Mouse (Mus musculus) G1E (cell line): Measurements from ENCODE around the gene Mmadhc. TPM values are rescaled to one million over a fixed set of nuclear protein-coding genes. Genes with fewer than 3 reads are reported as not detected.
A peak's percentile ranks its signal among the peaks of the same experiment; 100 is the strongest.

Experiments used
- ATAC-seq: 2 replicates; pipeline ENCODE4 v1.8.0; 2016; ENCODE audit warnings: mild to moderate bottlenecking; ENCODE audit not compliant: insufficient number of reproducible peaks, poor library complexity, low FRiP score, severe bottlenecking; ENCODE audit errors: extremely low read depth
- DNase-seq: peaks from one replicate; pipeline ENCODE4 v3.0.0; 2012; ENCODE audit warnings: low spot score
- H3K27me3 ChIP-seq: 2 replicates; pipeline ENCODE4 v1.6.1; 2012; ENCODE audit warnings: mild to moderate bottlenecking, low read length, inconsistent platforms; ENCODE audit not compliant: insufficient read depth
- H3K36me3 ChIP-seq: replicated peaks from 2 replicates; pipeline ENCODE3; 2012; ENCODE audit warnings: mild to moderate bottlenecking, inconsistent platforms
- H3K4me1 ChIP-seq: 2 replicates; pipeline ENCODE4 v1.6.1; 2012; ENCODE audit warnings: low read depth, low read length, inconsistent platforms, mixed read lengths; ENCODE audit not compliant: insufficient read depth
- H3K4me3 ChIP-seq: 2 replicates; pipeline ENCODE4 v1.5.1; 2012; ENCODE audit warnings: low read depth, mild to moderate bottlenecking, inconsistent platforms, low read length, moderate library complexity, mixed read lengths
- H3K9me3 ChIP-seq: replicated peaks from 2 replicates; pipeline ENCODE4 v1.6.1; 2012; ENCODE audit warnings: inconsistent platforms
- CTCF ChIP-seq: IDR thresholded peaks from 2 replicates; pipeline ENCODE4 v1.5.1; 2012; ENCODE audit warnings: low read depth, low read length, inconsistent platforms, mixed read lengths
- GATA1 ChIP-seq: IDR thresholded peaks from 2 replicates; pipeline ENCODE4 v1.6.1; 2012; ENCODE audit warnings: borderline replicate concordance, low read length, inconsistent platforms, mixed read lengths
- GATA2 ChIP-seq: IDR thresholded peaks from 2 replicates; pipeline ENCODE4 v1.6.1; 2012; ENCODE audit warnings: low read depth, low read length, inconsistent platforms, borderline replicate concordance
- POLR2AphosphoS5 ChIP-seq: IDR thresholded peaks from 2 replicates; pipeline ENCODE4 v1.6.1; 2012; ENCODE audit warnings: low read depth, low read length, inconsistent platforms; ENCODE audit not compliant: insufficient replicate concordance
- TAL1 ChIP-seq: conservative IDR thresholded peaks from 2 replicates; pipeline ENCODE4 v1.6.1; 2012; ENCODE audit warnings: low read depth, low read length, inconsistent platforms, mixed read lengths
- polyA plus RNA-seq: library from polyadenylated mRNA; stranded (reverse); fragments of >175 nt; gene quantifications from 2 replicates; pipeline ENCODE4 v1.2.3, GENCODE M21; 2012
- total RNA-seq, 2 experiments: library from RNA; stranded (forward) in 1 of 2; stranded (reverse) in 1 of 2; fragments of 200-1000 nt in 1 of 2; fragments of >200 nt in 1 of 2; fragmentation: Nextera tagmentation in 1 of 2; gene quantifications; 2 replicates each; pipeline ENCODE4 v1.2.3; 2014 to 2017

Mmadhc gene
- total RNA-seq (2014; fragmentation: Nextera tagmentation) (83.6 and 102 TPM in 2 replicates), total RNA-seq (2017) (91.2 and 95.7 TPM in 2 replicates), polyA plus RNA-seq (21.0 and 22.4 TPM in 2 replicates)

DNA sequence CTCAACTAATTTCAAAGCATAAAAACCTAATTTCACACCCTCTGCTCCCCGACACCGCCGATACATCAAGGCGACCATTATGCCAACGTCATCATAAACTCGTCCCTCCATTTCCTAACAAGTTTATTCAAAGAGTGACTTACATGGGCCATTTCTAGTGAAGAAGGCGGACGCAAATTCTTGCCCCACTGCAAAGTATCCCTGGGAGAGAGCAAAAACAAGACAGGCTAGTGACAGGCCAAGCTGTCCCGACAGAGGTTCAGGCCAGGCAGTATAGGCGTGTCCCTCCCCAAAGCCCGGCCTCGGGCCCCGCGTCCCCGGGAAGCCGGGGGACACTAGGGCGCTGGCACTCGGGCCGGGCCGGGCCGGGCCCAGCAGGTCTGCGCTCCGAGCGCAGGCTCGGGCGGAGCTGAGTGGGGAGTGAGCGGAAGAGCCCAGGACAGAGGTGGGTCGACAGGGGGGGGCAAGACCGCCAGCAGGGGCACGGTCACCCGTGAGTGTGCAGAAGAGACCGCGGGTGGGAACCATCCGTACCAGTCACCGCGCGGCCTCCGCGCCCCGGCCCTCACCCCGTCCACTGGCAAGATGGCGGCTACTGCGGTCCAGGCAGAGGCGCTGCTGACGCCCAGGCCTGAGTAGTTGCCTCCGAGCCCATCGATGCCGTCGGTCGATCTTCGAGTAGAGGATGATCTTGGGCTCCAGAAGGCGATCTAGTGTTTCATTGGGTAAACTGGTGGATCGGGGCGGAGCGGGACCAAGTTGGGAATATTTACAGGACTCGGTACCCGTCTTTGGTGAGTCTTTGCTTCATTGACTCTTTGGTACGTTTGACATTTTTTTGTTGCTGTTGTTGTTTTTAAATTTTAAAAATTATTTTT is at the start of gene Mmadhc:
Mmadhc (minus strand) TSS at position 693 of the 878 bp plus-strand sequence.
- Histone ChIP-seq H3K4me1 (peaks cover 30% of the 10 kb centered on the region), H3K36me3 (peaks cover 16% of the 10 kb centered on the region), H3K9me3 (no peaks in the 10 kb centered on the region), H3K27me3 (no peaks in the 10 kb centered on the region), H3K4me3 (peak within 1 kb of the TSS; percentile 80)
- peak; percentile 64 for DNase-seq
- peak; percentile 92 for ATAC-seq
- TF ChIP-seq CTCF: no peak
- no peak for TF ChIP-seq GATA1
- no peak for TF ChIP-seq TAL1
- TF ChIP-seq GATA2: no peak
- no peak for TF ChIP-seq POLR2AphosphoS5

GRCm38 (mm10) chr2:50343598-50343997 is 47.0 kb upstream of the Mmadhc start:
- H3K4me3 ChIP-seq: no peak overlapping the region
- no peak for TF ChIP-seq TAL1
- no peaks in the 10 kb centered on the region for H3K4me1 ChIP-seq
- H3K9me3 ChIP-seq: no peaks in the 10 kb centered on the region
- H3K36me3 ChIP-seq: no peaks in the 10 kb centered on the region
- H3K27me3 ChIP-seq: no peaks in the 10 kb centered on the region
- ATAC-seq (no peak), DNase-seq (no peak)

- H3K4me3 ChIP-seq: no peak overlapping the region
- no peaks in the 10 kb centered on the region for H3K36me3 ChIP-seq
- ATAC-seq (no peak), DNase-seq (no peak)
- H3K27me3 ChIP-seq: no peaks in the 10 kb centered on the region
- no peaks in the 10 kb centered on the region for H3K9me3 ChIP-seq
- TF ChIP-seq GATA2: no peak
- TF ChIP-seq TAL1: no peak
- TF ChIP-seq CTCF: no peak
- no peak for TF ChIP-seq GATA1
- no peak for TF ChIP-seq POLR2AphosphoS5
- H3K4me1 ChIP-seq: no peaks in the 10 kb centered on the region
Measured at GRCm38 (mm10) chr2:50339061-50339460, 42.5 kb upstream of the Mmadhc start.

DNA sequence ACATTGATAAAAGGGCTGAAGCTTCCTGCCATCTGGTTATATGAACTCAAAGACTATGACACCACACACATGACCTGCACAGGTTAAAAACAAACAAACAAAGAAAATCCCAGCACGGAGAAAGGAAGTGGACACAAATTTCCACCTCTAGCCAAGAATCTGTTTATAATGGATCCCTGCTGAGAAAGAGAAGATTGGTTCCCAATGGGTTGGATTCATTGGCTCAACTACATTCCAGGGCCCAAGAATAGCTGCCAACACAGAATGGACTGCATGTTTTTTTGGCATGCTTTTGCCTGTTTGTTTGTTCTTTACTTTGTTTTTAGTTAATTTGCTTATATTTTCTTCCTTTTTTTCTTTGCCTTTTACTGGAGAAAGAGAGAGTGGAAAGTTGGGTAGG is 41.0 kb upstream of the Mmadhc start:
- Histone ChIP-seq H3K4me3 (no peak overlapping the region), H3K9me3 (no peaks in the 10 kb centered on the region), H3K27me3 (no peaks in the 10 kb centered on the region), H3K36me3 (no peaks in the 10 kb centered on the region), H3K4me1 (no peaks in the 10 kb centered on the region)
- DNase-seq: no peak
- no peak for TF ChIP-seq GATA2
- TF ChIP-seq CTCF: no peak
- no peak for TF ChIP-seq GATA1
- no peak for TF ChIP-seq TAL1
- no peak for TF ChIP-seq POLR2AphosphoS5
- ATAC-seq: no peak

GRCm38 (mm10) chr2:50331716-50332270 is 35.2 kb upstream of the Mmadhc start:
- H3K9me3 ChIP-seq: no peaks in the 10 kb centered on the region
- H3K36me3 ChIP-seq: no peaks in the 10 kb centered on the region
- H3K4me1 ChIP-seq: no peaks in the 10 kb centered on the region
- DNase-seq (no peak), ATAC-seq (no peak)
- TF ChIP-seq GATA1 (no peak), POLR2AphosphoS5 (no peak), CTCF (no peak)
- no peak overlapping the region for H3K4me3 ChIP-seq
- H3K27me3 ChIP-seq: no peaks in the 10 kb centered on the region

DNA sequence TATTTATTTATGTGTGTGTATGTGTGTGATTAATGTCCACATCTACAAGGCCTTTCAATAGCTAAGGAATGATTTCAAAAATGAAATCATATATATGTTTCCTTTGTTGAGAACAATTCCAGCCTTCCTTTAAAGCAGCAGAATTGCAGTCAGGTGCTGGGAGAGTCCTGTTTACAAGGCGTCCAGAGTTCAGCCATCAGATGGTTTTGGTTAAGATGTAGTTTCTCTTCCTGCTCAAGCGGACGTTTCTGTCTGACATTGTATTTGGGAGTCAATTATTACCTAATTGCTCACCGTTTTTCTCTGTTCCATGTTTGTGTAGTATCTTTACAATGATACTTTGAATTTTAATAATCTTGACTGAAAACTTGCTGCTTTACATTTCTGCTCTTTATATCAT is 31.6 kb upstream of the Mmadhc start:
- Histone ChIP-seq H3K4me3 (no peak overlapping the region), H3K9me3 (no peaks in the 10 kb centered on the region), H3K27me3 (no peaks in the 10 kb centered on the region), H3K36me3 (no peaks in the 10 kb centered on the region), H3K4me1 (no peaks in the 10 kb centered on the region)
- DNase-seq: no peak
- TF ChIP-seq CTCF: no peak
- TF ChIP-seq GATA2: no peak
- TF ChIP-seq GATA1: no peak
- no peak for TF ChIP-seq POLR2AphosphoS5
- no peak for TF ChIP-seq TAL1
- ATAC-seq: no peak
